Mouse (Mus musculus): ENCODE measurements at regions not wholly inside any gene's neighbourhood (a gene's known extent, or its start where the extent isn't known, plus 50 kb on each side); places are given as distances from the start of the nearest gene placed in this dataset.

GRCm38 (mm10) chr10:17529851-17530509, 193.0 kb upstream of the Cited2 start:
- DNase-seq: no peak

- DNase-seq: peak; percentile 60
Observed at GRCm38 (mm10) chr10:17531021-17531420, 192.0 kb upstream of the Cited2 start.

- DNase-seq: no peak
Observed at GRCm38 (mm10) chr10:17538944-17539533, 184.0 kb upstream of the Cited2 start.

GRCm38 (mm10) chr10:17540404-17541375, 182.3 kb upstream of the Cited2 start:
- DNase-seq: no peak

GRCm38 (mm10) chr10:17542104-17542846, 180.7 kb upstream of the Cited2 start:
- no peak for DNase-seq

GRCm38 (mm10) chr10:17542847-17543421, 180.1 kb upstream of the Cited2 start:
- DNase-seq: no peak

GRCm38 (mm10) chr10:17545291-17545690, 177.7 kb upstream of the Cited2 start:
- DNase-seq: no peak

GRCm38 (mm10) chr10:17547986-17548385, 175.0 kb upstream of the Cited2 start:
- no peak for DNase-seq

GRCm38 (mm10) chr10:17548629-17549580, 174.1 kb upstream of the Cited2 start:
- DNase-seq: peak; percentile 43

- DNase-seq: peak; percentile 38
Observed at GRCm38 (mm10) chr10:17549711-17550637, 173.0 kb upstream of the Cited2 start.

- DNase-seq: no peak
Observed at GRCm38 (mm10) chr10:17550638-17551013, 172.4 kb upstream of the Cited2 start.

GRCm38 (mm10) chr10:17551869-17552268, 171.1 kb upstream of the Cited2 start:
- no peak for DNase-seq

GRCm38 (mm10) chr10:17552277-17552676, 170.7 kb upstream of the Cited2 start:
- no peak for DNase-seq

GRCm38 (mm10) chr10:17556391-17556790, 166.6 kb upstream of the Cited2 start:
- no peak for DNase-seq

- no peak for DNase-seq
Observed at GRCm38 (mm10) chr10:17559370-17559955, 163.6 kb upstream of the Cited2 start.

- no peak for DNase-seq
Observed at GRCm38 (mm10) chr10:17559980-17560379, 163.0 kb upstream of the Cited2 start.

- DNase-seq: no peak
Observed at GRCm38 (mm10) chr10:17561466-17561865, 161.6 kb upstream of the Cited2 start.

- no peak for DNase-seq
Observed at GRCm38 (mm10) chr10:17561977-17562376, 161.0 kb upstream of the Cited2 start.
